Mouse (Mus musculus): ENCODE results near the gene Hcn4. TPM values are rescaled to one million over a fixed set of nuclear protein-coding genes. Genes with fewer than 3 reads are reported as not detected.

The Hcn4 gene
- polyA plus RNA-seq (2015; fragmentation: Illumina TruSeq; extraction: RNeasy Lipid Tissue Mini Kit (QIAGEN cat#74804); ENCODE audit: insufficient read depth, low replicate concordance), result not detected

GRCm38 (mm10) chr9:58823139-58823917 lies at the start of gene Hcn4:
Hcn4 (plus strand) TSS chr9:58823412.

Other genes starting within 250 kb of the Hcn4 start
- gene Nptn, start 241.2 kb upstream of the Hcn4 start, polyA plus RNA-seq (2015; fragmentation: Illumina TruSeq; extraction: RNeasy Lipid Tissue Mini Kit (QIAGEN cat#74804); ENCODE audit: insufficient read depth, low replicate concordance), result 288 TPM
- gene Rec114, start 79.4 kb upstream of the Hcn4 start, polyA plus RNA-seq (2015; fragmentation: Illumina TruSeq; extraction: RNeasy Lipid Tissue Mini Kit (QIAGEN cat#74804); ENCODE audit: insufficient read depth, low replicate concordance), result 20.7 TPM
- 4.4 TPM for gene Neo1, start 213.0 kb downstream of the Hcn4 start, polyA plus RNA-seq (2015; fragmentation: Illumina TruSeq; extraction: RNeasy Lipid Tissue Mini Kit (QIAGEN cat#74804); ENCODE audit: insufficient read depth, low replicate concordance)